Mouse (Mus musculus) embryo, embryonic 11.5 days (tissue): ENCODE results near the gene Enox1.

Experiments
- DNase-seq: peaks from one replicate; pipeline ENCODE4 v3.0.0-alpha.2; 2012; ENCODE audit warnings: low read depth, low spot score

Enox1 gene

GRCm38 (mm10) chr14:77679877-77680276, 523.3 kb downstream of the Enox1 start:
- no peak for DNase-seq

GRCm38 (mm10) chr14:77682888-77683555, 526.5 kb downstream of the Enox1 start:
- DNase-seq: no peak

- DNase-seq: no peak
Observed at GRCm38 (mm10) chr14:77689816-77690215, 533.3 kb downstream of the Enox1 start.

GRCm38 (mm10) chr14:77705006-77705405, 548.4 kb downstream of the Enox1 start:
- DNase-seq: no peak

GRCm38 (mm10) chr14:77706511-77707246, 550.1 kb downstream of the Enox1 start:
- no peak for DNase-seq

- no peak for DNase-seq
Observed at GRCm38 (mm10) chr14:77707279-77707678, 550.7 kb downstream of the Enox1 start.

- DNase-seq: no peak
Observed at GRCm38 (mm10) chr14:77708354-77709150, 552.0 kb downstream of the Enox1 start.

GRCm38 (mm10) chr14:77714931-77715535, 558.5 kb downstream of the Enox1 start:
- DNase-seq: no peak

- DNase-seq: no peak
Observed at GRCm38 (mm10) chr14:77716981-77717380, 560.4 kb downstream of the Enox1 start.

- DNase-seq: no peak
Observed at GRCm38 (mm10) chr14:77718814-77719213, 562.3 kb downstream of the Enox1 start.

- DNase-seq: no peak
Observed at GRCm38 (mm10) chr14:77738056-77738455, 581.5 kb downstream of the Enox1 start.

GRCm38 (mm10) chr14:77738751-77739365, 582.3 kb downstream of the Enox1 start:
- DNase-seq: no peak

- no peak for DNase-seq
Observed at GRCm38 (mm10) chr14:77739376-77739775, 582.8 kb downstream of the Enox1 start.

- DNase-seq: no peak
Observed at GRCm38 (mm10) chr14:77744638-77745240, 588.2 kb downstream of the Enox1 start.

GRCm38 (mm10) chr14:77748920-77749319, 592.4 kb downstream of the Enox1 start:
- no peak for DNase-seq
